Mouse (Mus musculus) heart, embryonic 12.5 days (tissue): Measurements from ENCODE around the gene Il5. TPM values are rescaled to one million over a fixed set of nuclear protein-coding genes. Genes with fewer than 3 reads are reported as not detected.

Experiments used
- ATAC-seq: fragments of 200-750 bp; cut with Nextera tagmentation; 2 replicates; pipeline ENCODE4 v1.8.0; 2017; ENCODE audit warnings: moderate TSS enrichment, moderate library complexity; ENCODE audit not compliant: insufficient number of reproducible peaks, low FRiP score
- H3K27ac ChIP-seq: fragments of 300-500 bp; sonication (generic); 2 replicates; pipeline ENCODE4 v1.5.1; 2016; ENCODE audit warnings: mild to moderate bottlenecking, moderate library complexity; ENCODE audit not compliant: poor library complexity, severe bottlenecking
- H3K27me3 ChIP-seq: fragments of 300-500 bp; sonication (generic); replicated peaks from 2 replicates; pipeline ENCODE4 v1.6.1; 2016; ENCODE audit warnings: mild to moderate bottlenecking, moderate library complexity
- H3K36me3 ChIP-seq: fragments of 300-500 bp; sonication (generic); 2 replicates; pipeline ENCODE4 v1.6.1; 2016; ENCODE audit warnings: mild to moderate bottlenecking, moderate library complexity
- H3K4me1 ChIP-seq: fragments of 300-500 bp; sonication (generic); replicated peaks from 2 replicates; pipeline ENCODE4 v1.6.1; 2016; ENCODE audit warnings: mild to moderate bottlenecking
- H3K4me2 ChIP-seq: fragments of 300-500 bp; sonication (generic); 2 replicates; pipeline ENCODE4 v1.6.1; 2016; ENCODE audit warnings: mild to moderate bottlenecking, moderate library complexity
- H3K4me3 ChIP-seq: fragments of 300-500 bp; sonication (generic); 2 replicates; pipeline ENCODE4 v1.5.1; 2016; ENCODE audit warnings: mild to moderate bottlenecking
- H3K9ac ChIP-seq: fragments of 300-500 bp; sonication (generic); 2 replicates; pipeline ENCODE4 v1.6.1; 2016; ENCODE audit warnings: mild to moderate bottlenecking, moderate library complexity
- H3K9me3 ChIP-seq: fragments of 300-500 bp; sonication (generic); replicated peaks from 2 replicates; pipeline ENCODE4 v1.6.1; 2016; ENCODE audit warnings: mild to moderate bottlenecking, moderate library complexity
- WGBS: fragments of 180-500 bp; shearing (Covaris S2); methylation state at CpG from one replicate; pipeline ENCODE4 v1.1.7; 2016; 5-methylcytosine and 5-hydroxymethylcytosine counted together
- polyA plus RNA-seq: library from polyadenylated mRNA; unstranded; fragments of >200 nt; fragmentation: Nextera tagmentation; extraction: Ambion mirVana; gene quantifications from 2 replicates; pipeline ENCODE4 v1.2.1, GENCODE M21; 2016

The Il5 gene
- polyA plus RNA-seq, 1 experiment from 2014 or later = not detected

DNA sequence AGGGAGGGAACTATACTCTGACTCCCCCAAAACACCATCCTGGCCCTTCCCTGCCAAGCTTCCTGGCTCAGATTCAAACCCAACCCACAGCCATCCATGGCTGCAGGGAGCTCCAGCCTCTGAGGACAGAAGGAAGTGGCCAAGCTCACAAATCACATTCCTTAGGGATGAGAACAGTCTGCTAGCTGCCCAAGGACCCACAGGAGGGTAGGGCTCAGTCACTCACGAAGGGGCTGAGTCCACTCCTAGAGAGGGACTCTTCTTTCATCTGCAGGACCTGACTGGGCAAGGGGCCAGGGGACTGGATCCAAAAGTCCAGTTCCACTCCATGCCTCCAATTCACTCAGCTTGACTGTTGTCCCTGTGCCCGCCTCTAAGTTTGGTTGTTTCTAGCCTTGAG, 41.2 kb downstream of the Il5 start:
- peak overlapping the region; percentile 91 for H3K27ac ChIP-seq
- H3K36me3 ChIP-seq = no peaks in the 10 kb centered on the region
- H3K9ac ChIP-seq = no peak overlapping the region
- no peak; the same call in 1 of the 2 replicates for ATAC-seq
- no peak overlapping the region for H3K4me2 ChIP-seq
- 33% methylated on average over 2 of the region's 2 CpGs for WGBS
- no peaks in the 10 kb centered on the region for H3K9me3 ChIP-seq
- peaks cover 62% of the 10 kb centered on the region for H3K4me1 ChIP-seq
- H3K27me3 ChIP-seq = no peaks in the 10 kb centered on the region
- H3K4me3 ChIP-seq = no peak overlapping the region

GRCm38 (mm10) chr11:53762426-53762825, 41.8 kb downstream of the Il5 start:
- peak overlapping the region; percentile 76 for H3K9ac ChIP-seq
- H3K4me1 ChIP-seq = peaks cover 62% of the 10 kb centered on the region

DNA sequence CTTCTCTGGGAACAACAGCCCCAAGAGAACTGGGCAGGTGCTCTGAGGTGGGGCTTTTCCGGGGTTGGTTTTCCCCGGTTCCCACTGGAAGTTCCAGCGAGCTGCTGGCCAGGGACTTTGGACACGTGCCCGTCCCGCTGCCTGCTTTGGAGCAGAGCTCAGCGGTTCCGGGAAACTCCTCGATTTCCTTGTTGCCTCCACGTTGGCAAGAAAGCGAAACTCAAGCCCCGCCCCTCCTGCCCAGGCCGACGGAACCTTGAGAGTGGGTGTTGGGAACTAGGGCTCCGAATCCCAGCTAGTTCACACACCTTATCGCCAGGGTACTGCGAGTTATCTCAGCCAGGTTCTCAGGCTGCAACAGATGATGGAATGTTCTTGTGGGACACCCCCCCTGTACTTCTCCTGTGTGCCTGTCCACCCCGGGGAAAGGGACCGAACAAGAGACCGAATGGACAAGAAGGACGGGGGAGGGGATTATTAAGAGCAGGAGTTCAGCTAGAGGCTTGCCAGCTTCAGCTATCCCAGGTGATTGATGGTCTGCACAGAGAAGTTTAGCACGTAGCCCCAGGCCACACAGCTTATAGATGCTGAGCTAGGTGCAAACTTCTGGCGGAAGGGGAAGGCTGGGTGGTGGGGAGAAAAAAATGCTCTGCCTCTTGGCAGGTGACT, 42.4 kb downstream of the Il5 start:
- Histone ChIP-seq H3K9me3 (no peaks in the 10 kb centered on the region), H3K4me1 (peaks cover 62% of the 10 kb centered on the region)

More at GRCm38 (mm10) chr11:53762426-53762825, 41.8 kb downstream of the Il5 start:
- Histone ChIP-seq H3K36me3 (no peaks in the 10 kb centered on the region), H3K9me3 (no peaks in the 10 kb centered on the region), H3K27me3 (no peaks in the 10 kb centered on the region), H3K4me2 (peak overlapping the region; percentile 71), H3K4me3 (peak overlapping the region; percentile 38), H3K27ac (peak overlapping the region; percentile 91)
- 63% methylated on average over 2 of the region's 2 CpGs for WGBS
- ATAC-seq = no peak

DNA sequence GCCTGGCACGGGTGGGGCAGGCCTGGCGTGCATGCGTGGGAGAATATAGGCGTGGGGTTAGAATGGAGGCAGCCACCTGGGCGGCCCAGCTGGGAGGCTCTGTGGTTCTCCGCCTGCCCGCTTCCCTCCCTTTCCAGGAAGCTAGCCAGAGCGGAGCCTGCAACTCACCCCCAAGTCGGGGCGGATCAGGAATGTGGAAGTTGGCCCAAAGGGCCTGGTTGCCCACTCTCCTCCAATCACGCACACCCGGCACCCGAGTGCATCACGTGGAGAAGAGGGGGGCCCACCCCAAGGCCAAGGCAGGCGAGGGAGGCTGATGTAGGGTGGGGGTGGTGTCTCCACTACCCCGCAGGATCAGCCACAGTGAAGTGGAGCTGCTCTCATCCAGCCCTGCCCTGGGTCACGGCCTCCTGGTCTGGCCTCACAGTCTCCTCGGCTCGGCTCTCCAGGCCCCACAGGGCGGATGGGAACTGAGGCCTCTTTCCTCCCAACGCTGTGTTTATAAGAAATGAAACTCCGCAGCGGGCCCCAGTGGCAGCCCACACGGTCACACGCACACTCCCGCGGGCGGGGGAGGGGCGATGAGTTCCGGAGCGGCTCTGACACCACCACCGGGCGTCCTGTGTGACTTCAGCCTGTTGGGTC, 43.0 kb downstream of the Il5 start:
- Histone ChIP-seq H3K9ac (peak overlapping the region; percentile 76), H3K27ac (peak overlapping the region; percentile 91), H3K27me3 (peaks cover 2% of the 10 kb centered on the region), H3K36me3 (no peaks in the 10 kb centered on the region), H3K4me3 (peak overlapping the region; percentile 38), H3K4me2 (peak overlapping the region; percentile 71), H3K9me3 (no peaks in the 10 kb centered on the region), H3K4me1 (peaks cover 62% of the 10 kb centered on the region)
- 3% methylated on average over 32 of the region's 33 CpGs for WGBS
- peak; percentile 73 for ATAC-seq

More for the DNA sequence above, 42.4 kb downstream of the Il5 start:
- WGBS = 3% methylated on average over 23 of the region's 23 CpGs
- Histone ChIP-seq H3K27ac (peak overlapping the region; percentile 91), H3K4me2 (peak overlapping the region; percentile 71), H3K4me3 (peak overlapping the region; percentile 38), H3K36me3 (no peaks in the 10 kb centered on the region), H3K27me3 (no peaks in the 10 kb centered on the region), H3K9ac (peak overlapping the region; percentile 76)
- ATAC-seq = peak; percentile 12; the same call in 1 of the 2 replicates

DNA sequence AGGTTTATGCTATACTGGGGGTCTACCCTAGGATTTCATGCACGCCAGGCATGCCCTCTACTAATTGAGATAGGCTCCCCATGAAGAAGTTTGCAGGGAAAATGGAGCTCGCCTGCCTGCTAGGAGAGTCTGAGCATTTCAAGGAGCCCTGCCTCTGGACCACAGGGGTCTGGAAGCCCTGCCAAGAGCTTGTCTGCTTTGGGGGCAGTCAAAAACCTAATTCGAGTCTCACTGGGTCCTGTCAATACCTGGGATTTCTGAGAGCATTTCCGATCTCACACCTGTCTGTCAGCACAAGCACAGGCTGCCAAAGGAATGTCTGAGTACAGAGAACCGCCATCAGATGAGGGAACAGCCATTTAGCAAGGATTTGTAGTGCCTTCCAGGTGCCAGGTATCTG, 44.0 kb downstream of the Il5 start:
- peaks cover 53% of the 10 kb centered on the region for H3K4me1 ChIP-seq
- no peak for ATAC-seq
- H3K4me3 ChIP-seq = no peak overlapping the region
- H3K9ac ChIP-seq = 0 out of 2 replicates have a peak overlapping the region, but pooled peaks have one; percentile 8
- 46% methylated on average over 5 of the region's 5 CpGs for WGBS
- no peaks in the 10 kb centered on the region for H3K36me3 ChIP-seq
- H3K4me2 ChIP-seq = no peak overlapping the region
- peaks cover 6% of the 10 kb centered on the region for H3K27me3 ChIP-seq
- peak overlapping the region; percentile 91 for H3K27ac ChIP-seq
- no peaks in the 10 kb centered on the region for H3K9me3 ChIP-seq

DNA sequence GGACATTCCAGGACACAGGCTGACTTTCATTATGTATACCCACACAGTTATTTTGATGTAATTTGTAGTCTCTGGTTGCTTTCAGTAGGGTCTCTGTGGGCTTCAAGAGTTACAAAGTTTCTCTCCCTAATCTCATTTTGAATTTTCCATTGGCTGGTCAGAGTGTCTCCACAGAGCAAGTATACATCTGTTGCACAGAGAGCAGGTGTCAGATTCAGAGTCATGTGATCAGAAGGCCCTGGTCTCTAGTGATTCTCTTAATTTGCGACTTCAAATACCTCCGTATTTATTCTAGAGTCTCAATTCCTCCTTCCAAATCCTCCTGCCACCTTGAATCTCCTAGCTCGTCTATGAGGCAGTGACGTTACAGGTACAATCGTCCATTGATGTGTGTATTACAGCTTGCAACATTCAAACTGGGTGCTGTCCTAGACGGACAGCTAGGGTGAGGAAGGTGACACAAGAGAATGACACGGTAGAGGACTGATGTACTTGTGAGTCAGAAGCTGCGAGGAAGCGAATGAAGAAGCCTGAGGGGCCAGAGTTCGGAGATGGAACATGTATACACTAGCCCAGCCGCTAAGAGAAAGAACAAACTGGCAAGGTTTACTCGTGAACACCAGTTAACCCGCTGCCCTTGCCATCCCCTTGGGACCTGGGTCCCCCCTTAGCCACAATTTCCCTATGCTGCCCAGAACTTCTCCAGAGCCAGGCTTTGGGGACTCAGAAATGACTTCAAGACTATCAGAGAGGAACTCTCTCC, 48.0 kb downstream of the Il5 start:
- no peaks in the 10 kb centered on the region for H3K9me3 ChIP-seq
- 76% methylated on average over 13 of the region's 13 CpGs for WGBS
- no peak overlapping the region for H3K9ac ChIP-seq
- no peak overlapping the region for H3K27ac ChIP-seq
- peaks cover 6% of the 10 kb centered on the region for H3K27me3 ChIP-seq
- H3K36me3 ChIP-seq = peaks cover 5% of the 10 kb centered on the region
- no peak overlapping the region for H3K4me2 ChIP-seq
- H3K4me1 ChIP-seq = peaks cover 20% of the 10 kb centered on the region
- no peak for ATAC-seq
- no peak overlapping the region for H3K4me3 ChIP-seq

GRCm38 (mm10) chr11:53769185-53769576, 48.6 kb downstream of the Il5 start:
- Histone ChIP-seq H3K27ac (no peak overlapping the region), H3K4me3 (peak overlapping the region; percentile 88)
- WGBS = 46% methylated on average over 12 of the region's 12 CpGs

DNA sequence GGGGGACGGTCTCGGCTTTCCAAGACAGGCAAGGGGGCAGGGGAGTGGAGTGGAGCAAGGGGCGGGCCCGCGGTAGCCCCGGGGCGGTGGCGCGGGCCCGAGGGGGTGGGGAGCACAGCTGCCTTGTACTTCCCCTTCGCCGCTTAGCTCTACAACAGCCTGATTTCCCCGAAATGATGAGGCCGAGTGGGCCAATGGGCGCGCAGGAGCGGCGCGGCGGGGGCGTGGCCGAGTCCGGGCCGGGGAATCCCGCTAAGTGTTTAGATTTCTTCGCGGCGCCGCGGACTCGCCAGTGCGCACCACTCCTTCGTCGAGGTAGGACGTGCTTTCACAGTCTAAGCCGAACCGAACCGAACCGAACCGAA, 49.1 kb downstream of the Il5 start, which contains the start of gene Irf1:
Gene Irf1, plus strand, starts transcription at position 255 of the 365 bp plus-strand sequence.
- H3K4me1 ChIP-seq = peaks cover 9% of the 10 kb centered on the region
- H3K36me3 ChIP-seq = peaks cover 17% of the 10 kb centered on the region
- no peaks in the 10 kb centered on the region for H3K9me3 ChIP-seq
- H3K27me3 ChIP-seq = peaks cover 6% of the 10 kb centered on the region
- ATAC-seq = peak; percentile 88
- peak within 1 kb of the TSS; percentile 85 for H3K9ac ChIP-seq
- peak within 1 kb of the TSS; percentile 55 for H3K27ac ChIP-seq
- H3K4me2 ChIP-seq = peak within 1 kb of the TSS; percentile 88
- WGBS = 0% methylated on average over 39 of the region's 40 CpGs
- H3K4me3 ChIP-seq = peak within 1 kb of the TSS; percentile 88

More at GRCm38 (mm10) chr11:53769185-53769576, 48.6 kb downstream of the Il5 start:
- H3K36me3 ChIP-seq = peaks cover 11% of the 10 kb centered on the region
- peaks cover 15% of the 10 kb centered on the region for H3K4me1 ChIP-seq
- no peak for ATAC-seq
- H3K27me3 ChIP-seq = peaks cover 6% of the 10 kb centered on the region
- H3K9me3 ChIP-seq = no peaks in the 10 kb centered on the region
- peak overlapping the region; percentile 85; the same call in 1 of the 2 replicates for H3K9ac ChIP-seq
- H3K4me2 ChIP-seq = peak overlapping the region; percentile 88

DNA sequence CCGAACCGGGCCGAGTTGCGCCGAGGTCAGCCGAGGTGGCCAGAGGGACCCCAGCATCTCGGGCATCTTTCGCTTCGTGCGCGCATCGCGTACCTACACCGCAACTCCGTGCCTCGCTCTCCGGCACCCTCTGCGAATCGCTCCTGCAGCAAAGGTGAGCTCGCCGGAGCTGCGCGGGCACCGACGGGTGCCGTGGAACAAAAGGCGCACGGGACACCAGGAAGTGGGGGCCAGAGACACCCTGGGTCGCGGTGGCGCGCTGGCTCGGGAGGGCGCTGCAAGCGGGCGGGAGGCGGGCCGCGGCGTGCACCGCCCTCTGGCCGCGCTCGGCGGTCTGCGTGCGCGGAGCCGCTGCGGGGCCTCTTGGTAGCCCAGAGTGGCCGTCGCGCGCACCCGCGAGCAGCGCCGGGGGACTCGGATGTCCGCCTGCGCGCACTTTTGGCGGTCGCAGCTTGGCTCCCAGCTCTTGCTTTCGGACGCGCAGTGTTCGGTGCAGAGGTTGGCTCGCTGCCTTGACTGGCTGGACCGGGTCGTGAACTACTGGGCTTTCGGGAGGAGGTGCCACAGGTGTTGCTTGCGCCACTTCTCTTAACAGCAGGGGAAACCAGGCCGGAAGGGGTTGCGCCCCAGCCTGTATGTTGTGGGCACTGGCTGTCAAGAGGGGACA, 49.7 kb downstream of the Il5 start:
- H3K27ac ChIP-seq = peak overlapping the region; percentile 55
- under 1% methylated on average over 75 of the region's 75 CpGs for WGBS
- peaks cover 5% of the 10 kb centered on the region for H3K4me1 ChIP-seq
- H3K9me3 ChIP-seq = no peaks in the 10 kb centered on the region
- ATAC-seq = peak; percentile 81
- peak overlapping the region; percentile 88 for H3K4me2 ChIP-seq
- H3K9ac ChIP-seq = peak overlapping the region; percentile 85
- H3K27me3 ChIP-seq = peaks cover 6% of the 10 kb centered on the region
- peak overlapping the region; percentile 88 for H3K4me3 ChIP-seq
- peaks cover 21% of the 10 kb centered on the region for H3K36me3 ChIP-seq

- no peak overlapping the region for H3K27ac ChIP-seq
- H3K36me3 ChIP-seq = peaks cover 30% of the 10 kb centered on the region
- H3K9ac ChIP-seq = peak overlapping the region; percentile 17
- no peaks in the 10 kb centered on the region for H3K9me3 ChIP-seq
- ATAC-seq = no peak
- H3K27me3 ChIP-seq = peaks cover 6% of the 10 kb centered on the region
- H3K4me1 ChIP-seq = peaks cover 5% of the 10 kb centered on the region
- H3K4me3 ChIP-seq = peak overlapping the region; percentile 88
- peak overlapping the region; percentile 88 for H3K4me2 ChIP-seq
- 84% methylated on average over 11 of the region's 11 CpGs for WGBS
Measured at GRCm38 (mm10) chr11:53771001-53771744, 50.6 kb downstream of the Il5 start.
